In the genomic region with DNA sequence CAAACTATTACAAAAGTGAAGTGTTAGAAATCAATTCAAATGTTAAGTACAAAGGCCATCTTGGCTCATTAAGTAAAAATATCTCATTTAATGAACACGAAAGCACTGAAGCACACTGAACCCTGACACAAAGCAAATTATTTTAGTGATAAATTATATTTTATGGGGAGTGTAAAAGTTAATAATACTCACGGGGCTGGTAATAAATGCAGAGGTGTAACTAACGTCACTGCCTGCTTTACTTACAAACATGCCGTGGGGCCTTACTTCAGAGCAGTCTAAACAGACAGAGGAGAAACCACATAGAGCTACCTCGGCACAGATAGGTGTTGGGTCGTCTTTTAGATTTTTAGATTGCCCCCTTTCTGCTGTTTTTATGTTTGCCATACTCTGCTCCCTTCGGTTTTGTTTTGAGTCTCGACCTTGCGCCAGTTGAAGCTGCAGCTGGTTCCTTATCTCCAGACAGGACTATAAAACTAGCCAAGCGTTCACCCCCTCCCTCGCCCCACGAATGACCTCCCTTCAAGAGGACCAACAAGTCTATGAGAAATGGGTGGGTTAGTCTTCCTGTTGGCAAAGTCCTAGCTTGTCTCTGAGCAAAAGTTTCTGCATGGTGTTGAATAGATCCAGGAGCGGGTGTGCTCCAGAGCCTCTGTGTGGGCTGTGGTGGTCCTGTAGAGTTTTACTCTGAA, we compare ENCODE assay signal across 14 mouse cellular contexts.
DNase-seq lines count a peak whose midpoint lies in the region; ATAC-seq and TF ChIP-seq lines count a peak whose summit lies in the region.
"Had no signal": no experiment of that assay in that cellular context is flagged by ENCODE, and none has a peak within 500 bp of the region (broad histone marks: within the 10 kb centered on the region; RNA-seq: fewer than 3 reads in every experiment).

No protein-coding gene starts in this region.

- H3K4me3 ChIP-seq in midbrain, embryonic 11.5 days (ENCODE audit: low read depth, low read length), result no peak overlapping the region
- no peak overlapping the region for H3K4me3 ChIP-seq in midbrain, embryonic 14.5 days (replicated peaks; ENCODE audit: low read depth, low read length)
- H3K4me3 ChIP-seq in kidney, postnatal 0 days (replicated peaks; ENCODE audit: low read depth, low read length), result no peak overlapping the region
- H3K4me3 ChIP-seq: erythroblast, embryonic 14.5 days had no signal

- H3K9me3 ChIP-seq in midbrain, embryonic 11.5 days (ENCODE audit: control insufficient read depth, low read length), result no peaks in the 10 kb centered on the region
- no peaks in the 10 kb centered on the region for H3K9me3 ChIP-seq in midbrain, embryonic 14.5 days (ENCODE audit: control insufficient read depth, low read length)
- no peaks in the 10 kb centered on the region for H3K9me3 ChIP-seq in kidney, postnatal 0 days (replicated peaks; ENCODE audit: low read length)

- H3K9ac ChIP-seq in midbrain, embryonic 11.5 days (ENCODE audit: low read length), result no peak overlapping the region
- no peak overlapping the region for H3K9ac ChIP-seq in midbrain, embryonic 14.5 days (replicated peaks; ENCODE audit: low read length)
- H3K9ac ChIP-seq in kidney, postnatal 0 days (ENCODE audit: low read depth, low read length), result no peak overlapping the region

- H3K27ac ChIP-seq in midbrain, embryonic 11.5 days (ENCODE audit: low read depth, low read length), result no peak overlapping the region
- H3K27ac ChIP-seq in midbrain, embryonic 14.5 days (replicated peaks; ENCODE audit: low read depth, low read length), result no peak overlapping the region
- H3K27ac ChIP-seq in kidney, postnatal 0 days, result no peak overlapping the region

- WGBS in midbrain, embryonic 11.5 days, result 92% methylated on average over 13 of the region's 13 CpGs
- 89% methylated on average over 13 of the region's 13 CpGs for WGBS in midbrain, embryonic 14.5 days
- 8% methylated on average over 13 of the region's 13 CpGs for WGBS in kidney, postnatal 0 days

- ATAC-seq in midbrain, embryonic 11.5 days (ENCODE audit: low FRiP score), result no peak
- ATAC-seq in midbrain, embryonic 14.5 days (ENCODE audit: low FRiP score, low TSS enrichment), result no peak
- ATAC-seq in kidney, postnatal 0 days (replicated peaks; ENCODE audit: low FRiP score, low read depth), result peak; percentile 61
- ATAC-seq in megakaryocyte progenitor cell, adult 5-6 weeks (replicated peaks; ENCODE audit: poor library complexity), result no peak

- no peaks in the 10 kb centered on the region for H3K4me1 ChIP-seq in midbrain, embryonic 11.5 days (ENCODE audit: control insufficient read depth, insufficient read depth, low read length)
- no peaks in the 10 kb centered on the region for H3K4me1 ChIP-seq in midbrain, embryonic 14.5 days (ENCODE audit: control insufficient read depth, insufficient read depth, low read length)
- H3K4me1 ChIP-seq in kidney, postnatal 0 days (replicated peaks; ENCODE audit: insufficient read depth, low read length), result peaks cover 6% of the 10 kb centered on the region; the same call in 1 of the 2 replicates

- H3K27me3 ChIP-seq in midbrain, embryonic 11.5 days (ENCODE audit: control insufficient read depth, insufficient read depth, low read length), result no peaks in the 10 kb centered on the region
- no peaks in the 10 kb centered on the region for H3K27me3 ChIP-seq in midbrain, embryonic 14.5 days (ENCODE audit: control insufficient read depth, insufficient read depth, low read length)
- H3K27me3 ChIP-seq in kidney, postnatal 0 days (ENCODE audit: insufficient read depth, low read length), result no peaks in the 10 kb centered on the region

- DNase-seq in heart, adult 11 months, result peak; percentile 88
- DNase-seq in heart, adult 8-10 months (ENCODE audit: low spot score), result no peak
- peak; percentile 53 for DNase-seq in midbrain, embryonic 11.5 days (ENCODE audit: low spot score, missing footprints)
- no peak for DNase-seq in midbrain, embryonic 14.5 days
- peak; percentile 67 for DNase-seq in kidney, postnatal 0 days (ENCODE audit: low spot score)
- peak; percentile 69 for DNase-seq in ovary, postnatal 36 days (ENCODE audit: low spot score)
- no peak for DNase-seq in cerebellum, adult 9-11 months
- DNase-seq: cerebellum, adult 18-20 months; layer of hippocampus, postnatal 36 days; left cerebral cortex, postnatal 4 days; lung, adult 2 months; thymus, postnatal 36 days had no signal

- H3K4me2 ChIP-seq in midbrain, embryonic 11.5 days, result no peak overlapping the region
- H3K4me2 ChIP-seq in midbrain, embryonic 14.5 days (ENCODE audit: low read length), result no peak overlapping the region
- H3K4me2 ChIP-seq in kidney, postnatal 0 days (ENCODE audit: low read length), result peak overlapping the region; percentile 38

- H3K36me3 ChIP-seq in midbrain, embryonic 11.5 days (ENCODE audit: control insufficient read depth, insufficient read depth, low read length), result no peaks in the 10 kb centered on the region
- H3K36me3 ChIP-seq in midbrain, embryonic 14.5 days (ENCODE audit: control insufficient read depth, insufficient read depth, low read length), result no peaks in the 10 kb centered on the region
- H3K36me3 ChIP-seq in kidney, postnatal 0 days (ENCODE audit: insufficient read depth, low read length), result no peaks in the 10 kb centered on the region

- TF ChIP-seq CTCF in kidney, postnatal 0 days (IDR thresholded peaks at IDR 0.05; ENCODE audit: low read depth), result 0 out of 2 replicates have a peak, but pooled peaks have one; percentile 9

Comparison
In these comparisons a context has a peak if more than half of its experiments do, and no peak if none do; other contexts are left out.
1. DNase-seq: peak in heart, adult 11 months (single experiment), midbrain, embryonic 11.5 days (single experiment), kidney, postnatal 0 days (single experiment) and ovary, postnatal 36 days (single experiment); none in heart, adult 8-10 months (single experiment), midbrain, embryonic 14.5 days (single experiment) and cerebellum, adult 9-11 months (single experiment).